Mouse (Mus musculus): ENCODE data around the gene Tsfm. TPM values are rescaled to one million over a fixed set of nuclear protein-coding genes. Genes with fewer than 3 reads are reported as not detected.
A peak's percentile ranks its signal among the peaks of the same experiment; 100 is the strongest.

Gene Tsfm
- polyA plus RNA-seq, 1 experiment from 2014 or later: 65.7 TPM

- Histone ChIP-seq H3K4me2 (no peak overlapping the region), H3K27me3 (no peaks in the 10 kb centered on the region), H3K9ac (no peak overlapping the region), H3K27ac (no peak overlapping the region), H3K4me1 (replicated peaks) (peaks cover 9% of the 10 kb centered on the region), H3K9me3 (replicated peaks) (no peaks in the 10 kb centered on the region), H3K4me3 (replicated peaks) (no peak overlapping the region), H3K36me3 (peaks cover 57% of the 10 kb centered on the region)
- DNase-seq: no peak
- 55% methylated on average over 13 of the region's 13 CpGs for WGBS (ENCODE audit: insufficient replicate concordance)
- no peak for ATAC-seq (ENCODE audit: low read depth)
These were observed 33.1 kb downstream of the Tsfm start for GRCm38 (mm10) chr10:126997340-126998113.

GRCm38 (mm10) chr10:126993621-126994020 lies 37.0 kb downstream of the Tsfm start:
- peaks cover 63% of the 10 kb centered on the region for H3K36me3 ChIP-seq
- 82% methylated on average over 3 of the region's 3 CpGs for WGBS (ENCODE audit: insufficient replicate concordance)
- no peaks in the 10 kb centered on the region for H3K27me3 ChIP-seq
- H3K27ac ChIP-seq: no peak overlapping the region
- no peak overlapping the region for H3K9ac ChIP-seq
- ATAC-seq (ENCODE audit: low read depth) (no peak), DNase-seq (no peak)
- H3K9me3 ChIP-seq (replicated peaks): no peaks in the 10 kb centered on the region
- peaks cover 28% of the 10 kb centered on the region for H3K4me1 ChIP-seq (replicated peaks)
- no peak overlapping the region for H3K4me2 ChIP-seq
- no peak overlapping the region for H3K4me3 ChIP-seq (replicated peaks)

GRCm38 (mm10) chr10:126991676-126992075 lies 39.0 kb downstream of the Tsfm start:
- Histone ChIP-seq H3K9me3 (replicated peaks) (no peaks in the 10 kb centered on the region), H3K27ac (no peak overlapping the region), H3K27me3 (no peaks in the 10 kb centered on the region), H3K36me3 (peaks cover 48% of the 10 kb centered on the region), H3K4me1 (replicated peaks) (peaks cover 41% of the 10 kb centered on the region), H3K4me2 (no peak overlapping the region), H3K4me3 (replicated peaks) (no peak overlapping the region), H3K9ac (no peak overlapping the region)
- 70% methylated on average over 3 of the region's 3 CpGs for WGBS (ENCODE audit: insufficient replicate concordance)
- DNase-seq (no peak), ATAC-seq (ENCODE audit: low read depth) (no peak)

GRCm38 (mm10) chr10:126990313-126991056 lies 40.2 kb downstream of the Tsfm start:
- DNase-seq (peak; percentile 68), ATAC-seq (ENCODE audit: low read depth) (peak; percentile 68)
- H3K4me1 ChIP-seq (replicated peaks): peaks cover 53% of the 10 kb centered on the region
- no peaks in the 10 kb centered on the region for H3K27me3 ChIP-seq
- WGBS (ENCODE audit: insufficient replicate concordance): 59% methylated on average over 7 of the region's 7 CpGs
- no peak overlapping the region for H3K4me3 ChIP-seq (replicated peaks)
- H3K36me3 ChIP-seq: peaks cover 41% of the 10 kb centered on the region
- no peak overlapping the region for H3K27ac ChIP-seq
- no peaks in the 10 kb centered on the region for H3K9me3 ChIP-seq (replicated peaks)
- no peak overlapping the region for H3K4me2 ChIP-seq
- H3K9ac ChIP-seq: no peak overlapping the region

- Histone ChIP-seq H3K36me3 (peaks cover 30% of the 10 kb centered on the region), H3K27me3 (no peaks in the 10 kb centered on the region), H3K4me1 (replicated peaks) (peaks cover 69% of the 10 kb centered on the region), H3K9me3 (replicated peaks) (no peaks in the 10 kb centered on the region), H3K4me2 (no peak overlapping the region), H3K9ac (no peak overlapping the region), H3K27ac (peak overlapping the region; percentile 23; the same call in 1 of the 2 replicates), H3K4me3 (replicated peaks) (no peak overlapping the region)
- DNase-seq (no peak), ATAC-seq (ENCODE audit: low read depth) (no peak)
- WGBS (ENCODE audit: insufficient replicate concordance): 22% methylated on average over 5 of the region's 5 CpGs
These were observed 42.0 kb downstream of the Tsfm start for GRCm38 (mm10) chr10:126988513-126989165.

- ATAC-seq (ENCODE audit: low read depth) (no peak), DNase-seq (no peak)
- H3K9me3 ChIP-seq (replicated peaks): no peaks in the 10 kb centered on the region
- H3K36me3 ChIP-seq: peaks cover 19% of the 10 kb centered on the region
- peak overlapping the region; percentile 51; the same call in 1 of the 2 replicates for H3K27ac ChIP-seq
- peaks cover 81% of the 10 kb centered on the region for H3K4me1 ChIP-seq (replicated peaks)
- peak overlapping the region; percentile 12; the same call in 1 of the 2 replicates for H3K4me2 ChIP-seq
- H3K9ac ChIP-seq: no peak overlapping the region
- H3K27me3 ChIP-seq: no peaks in the 10 kb centered on the region
- WGBS (ENCODE audit: insufficient replicate concordance): 33% methylated on average over 8 of the region's 8 CpGs
- no peak overlapping the region for H3K4me3 ChIP-seq (replicated peaks)
These were observed 43.2 kb downstream of the Tsfm start for GRCm38 (mm10) chr10:126987183-126988118.

GRCm38 (mm10) chr10:126986541-126986961 lies 44.1 kb downstream of the Tsfm start:
- peak overlapping the region; percentile 43; the same call in 1 of the 2 replicates for H3K27ac ChIP-seq
- no peaks in the 10 kb centered on the region for H3K9me3 ChIP-seq (replicated peaks)
- no peak overlapping the region for H3K4me3 ChIP-seq (replicated peaks)
- H3K4me1 ChIP-seq (replicated peaks): peaks cover 90% of the 10 kb centered on the region
- DNase-seq: no peak
- H3K36me3 ChIP-seq: peaks cover 11% of the 10 kb centered on the region
- H3K27me3 ChIP-seq: no peaks in the 10 kb centered on the region
- no peak overlapping the region for H3K9ac ChIP-seq
- 70% methylated on average over 4 of the region's 4 CpGs for WGBS (ENCODE audit: insufficient replicate concordance)
- ATAC-seq (ENCODE audit: low read depth): 0 out of 2 replicates have a peak, but pooled peaks have one; percentile 11
- 0 out of 2 replicates have a peak overlapping the region, but pooled peaks have one; percentile 12 for H3K4me2 ChIP-seq

- no peak overlapping the region for H3K4me3 ChIP-seq (replicated peaks)
- H3K9ac ChIP-seq: no peak overlapping the region
- DNase-seq (no peak), ATAC-seq (ENCODE audit: low read depth) (no peak)
- WGBS (ENCODE audit: insufficient replicate concordance): 89% methylated on average over 9 of the region's 9 CpGs
- H3K27ac ChIP-seq: no peak overlapping the region
- H3K4me2 ChIP-seq: no peak overlapping the region
- peaks cover 91% of the 10 kb centered on the region for H3K4me1 ChIP-seq (replicated peaks)
- peaks cover under 1% of the 10 kb centered on the region; the same call in 1 of the 2 replicates for H3K27me3 ChIP-seq
- no peaks in the 10 kb centered on the region for H3K9me3 ChIP-seq (replicated peaks)
- 0 out of 2 replicates have a peak, but pooled peaks cover 8% of the 10 kb centered on the region for H3K36me3 ChIP-seq
These were observed 45.1 kb downstream of the Tsfm start for GRCm38 (mm10) chr10:126985579-126985978.

- H3K4me3 ChIP-seq (replicated peaks): no peak overlapping the region
- ATAC-seq (ENCODE audit: low read depth) (no peak), DNase-seq (no peak)
- 75% methylated on average over 4 of the region's 4 CpGs for WGBS (ENCODE audit: insufficient replicate concordance)
- no peaks in the 10 kb centered on the region for H3K9me3 ChIP-seq (replicated peaks)
- no peak overlapping the region for H3K4me2 ChIP-seq
- H3K9ac ChIP-seq: no peak overlapping the region
- H3K4me1 ChIP-seq (replicated peaks): peaks cover 91% of the 10 kb centered on the region
- H3K27ac ChIP-seq: no peak overlapping the region
- peaks cover 4% of the 10 kb centered on the region; the same call in 1 of the 2 replicates for H3K27me3 ChIP-seq
- 0 out of 2 replicates have a peak, but pooled peaks cover 8% of the 10 kb centered on the region for H3K36me3 ChIP-seq
These were observed 45.5 kb downstream of the Tsfm start for GRCm38 (mm10) chr10:126985127-126985526.
